Mouse (Mus musculus): ENCODE measurements at regions not wholly inside any gene's neighbourhood (a gene's known extent, or its start where the extent isn't known, plus 50 kb on each side); places are given as distances from the start of the nearest gene placed in this dataset.

DNA sequence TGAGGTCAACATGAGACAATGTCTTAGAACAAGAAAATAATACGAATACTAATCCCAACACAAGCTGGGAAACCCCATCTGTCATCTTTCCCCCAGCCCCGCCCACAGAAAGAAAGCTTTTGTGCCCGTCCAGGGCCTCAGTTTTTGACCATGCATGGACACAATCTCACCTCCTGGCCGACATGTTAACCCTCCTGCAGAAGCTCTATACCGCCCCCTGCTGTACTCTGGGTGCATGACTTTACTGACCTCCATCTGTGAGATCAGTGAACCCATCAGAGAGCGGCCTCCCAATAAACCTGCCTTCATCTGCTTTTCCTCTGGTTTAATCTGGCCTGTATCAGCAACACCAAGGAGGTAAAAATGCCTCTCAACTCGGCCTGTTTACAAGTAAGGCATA lies 109.6 kb upstream of the Tbc1d5 start:
- DNase-seq (ENCODE audit: low spot score) (no peak), ATAC-seq (ENCODE audit: insufficient read depth, low FRiP score, low TSS enrichment) (no peak)
- Histone ChIP-seq H3K9ac (ENCODE audit: low read length) (no peak overlapping the region), H3K36me3 (ENCODE audit: control insufficient read depth, insufficient read depth, low read length) (no peaks in the 10 kb centered on the region), H3K4me1 (ENCODE audit: control insufficient read depth, insufficient read depth, low read length) (no peaks in the 10 kb centered on the region), H3K27me3 (ENCODE audit: control insufficient read depth, insufficient read depth, low read length) (no peaks in the 10 kb centered on the region), H3K27ac (ENCODE audit: low read depth, low read length) (no peak overlapping the region), H3K9me3 (ENCODE audit: control insufficient read depth, low read length) (no peaks in the 10 kb centered on the region), H3K4me2 (ENCODE audit: low read depth) (no peak overlapping the region), H3K4me3 (ENCODE audit: low read depth, low read length) (no peak overlapping the region)
- WGBS: 78% methylated on average over 7 of the region's 7 CpGs

GRCm38 (mm10) chr17:51287878-51288277 lies 108.7 kb upstream of the Tbc1d5 start:
- H3K36me3 ChIP-seq (ENCODE audit: control insufficient read depth, insufficient read depth, low read length): no peaks in the 10 kb centered on the region
- no peaks in the 10 kb centered on the region for H3K27me3 ChIP-seq (ENCODE audit: control insufficient read depth, insufficient read depth, low read length)
- DNase-seq (ENCODE audit: low spot score): no peak
- H3K27ac ChIP-seq (ENCODE audit: low read depth, low read length): no peak overlapping the region
- WGBS: 88% methylated on average over 8 of the region's 8 CpGs
- no peaks in the 10 kb centered on the region for H3K9me3 ChIP-seq (ENCODE audit: control insufficient read depth, low read length)
- no peak overlapping the region for H3K4me2 ChIP-seq (ENCODE audit: low read depth)
- ATAC-seq (ENCODE audit: insufficient read depth, low FRiP score, low TSS enrichment): no peak
- no peak overlapping the region for H3K4me3 ChIP-seq (ENCODE audit: low read depth, low read length)
- no peak overlapping the region for H3K9ac ChIP-seq (ENCODE audit: low read length)
- no peaks in the 10 kb centered on the region for H3K4me1 ChIP-seq (ENCODE audit: control insufficient read depth, insufficient read depth, low read length)

DNA sequence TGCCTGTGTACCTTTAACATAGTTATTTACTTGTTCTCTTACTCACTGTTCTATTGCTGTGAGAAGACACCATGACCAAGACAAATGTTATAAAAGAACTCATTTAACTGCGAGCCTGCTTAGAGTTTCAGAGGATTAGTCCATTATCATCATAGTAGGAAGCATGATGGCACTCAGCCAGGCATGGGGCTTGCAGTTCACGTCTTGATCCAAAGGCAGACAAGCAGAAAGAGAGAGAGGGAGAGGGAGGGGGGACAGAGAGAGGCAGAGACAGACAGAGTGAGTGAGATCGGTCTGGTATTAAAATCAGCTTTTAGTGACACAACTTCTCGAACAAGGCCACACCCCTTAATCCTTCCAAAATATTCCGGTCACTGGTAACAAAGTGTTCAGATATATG lies 106.2 kb upstream of the Tbc1d5 start:
- no peaks in the 10 kb centered on the region for H3K4me1 ChIP-seq (ENCODE audit: control insufficient read depth, insufficient read depth, low read length)
- DNase-seq (ENCODE audit: low spot score) (no peak), ATAC-seq (ENCODE audit: insufficient read depth, low FRiP score, low TSS enrichment) (no peak)

GRCm38 (mm10) chr17:51278771-51279170 lies 99.6 kb upstream of the Tbc1d5 start:
- Histone ChIP-seq H3K27me3 (ENCODE audit: control insufficient read depth, insufficient read depth, low read length) (no peaks in the 10 kb centered on the region), H3K4me3 (ENCODE audit: low read depth, low read length) (no peak overlapping the region), H3K4me2 (ENCODE audit: low read depth) (no peak overlapping the region), H3K27ac (ENCODE audit: low read depth, low read length) (no peak overlapping the region), H3K9me3 (ENCODE audit: control insufficient read depth, low read length) (no peaks in the 10 kb centered on the region), H3K36me3 (ENCODE audit: control insufficient read depth, insufficient read depth, low read length) (no peaks in the 10 kb centered on the region), H3K9ac (ENCODE audit: low read length) (no peak overlapping the region), H3K4me1 (ENCODE audit: control insufficient read depth, insufficient read depth, low read length) (no peaks in the 10 kb centered on the region)
- 82% methylated on average over 7 of the region's 7 CpGs for WGBS
- DNase-seq (ENCODE audit: low spot score) (no peak), ATAC-seq (ENCODE audit: insufficient read depth, low FRiP score, low TSS enrichment) (no peak)

More for the DNA sequence above, 106.2 kb upstream of the Tbc1d5 start:
- 85% methylated on average over 5 of the region's 5 CpGs for WGBS
- no peak overlapping the region for H3K4me3 ChIP-seq (ENCODE audit: low read depth, low read length)
- no peak overlapping the region for H3K27ac ChIP-seq (ENCODE audit: low read depth, low read length)
- no peaks in the 10 kb centered on the region for H3K36me3 ChIP-seq (ENCODE audit: control insufficient read depth, insufficient read depth, low read length)
- H3K27me3 ChIP-seq (ENCODE audit: control insufficient read depth, insufficient read depth, low read length): no peaks in the 10 kb centered on the region
- no peak overlapping the region for H3K4me2 ChIP-seq (ENCODE audit: low read depth)
- H3K9ac ChIP-seq (ENCODE audit: low read length): no peak overlapping the region
- H3K9me3 ChIP-seq (ENCODE audit: control insufficient read depth, low read length): no peaks in the 10 kb centered on the region

DNA sequence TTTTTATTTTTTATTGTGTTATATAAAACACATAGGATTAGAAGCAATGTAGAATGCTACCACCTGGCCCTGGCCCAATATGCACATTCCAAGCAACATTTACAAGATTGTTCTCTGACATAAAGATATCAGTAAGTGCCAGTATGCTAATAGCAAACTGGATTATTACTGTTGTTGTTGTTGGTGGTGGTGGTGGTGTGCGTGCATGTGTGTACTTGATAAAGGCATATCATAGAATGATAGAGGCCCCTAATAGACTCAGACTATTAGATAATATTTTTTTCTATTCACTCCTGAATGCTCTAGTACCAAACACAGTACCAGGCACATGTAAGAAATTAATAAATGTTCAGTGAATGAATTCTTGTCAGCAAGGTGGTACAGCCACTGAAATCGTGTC lies 98.9 kb upstream of the Tbc1d5 start:
- Histone ChIP-seq H3K36me3 (ENCODE audit: control insufficient read depth, insufficient read depth, low read length) (no peaks in the 10 kb centered on the region), H3K4me2 (ENCODE audit: low read depth) (no peak overlapping the region), H3K9me3 (ENCODE audit: control insufficient read depth, low read length) (no peaks in the 10 kb centered on the region), H3K9ac (ENCODE audit: low read length) (no peak overlapping the region), H3K27me3 (ENCODE audit: control insufficient read depth, insufficient read depth, low read length) (no peaks in the 10 kb centered on the region), H3K4me3 (ENCODE audit: low read depth, low read length) (no peak overlapping the region), H3K4me1 (ENCODE audit: control insufficient read depth, insufficient read depth, low read length) (no peaks in the 10 kb centered on the region), H3K27ac (ENCODE audit: low read depth, low read length) (no peak overlapping the region)
- ATAC-seq (ENCODE audit: insufficient read depth, low FRiP score, low TSS enrichment) (no peak), DNase-seq (ENCODE audit: low spot score) (no peak)
- 79% methylated on average over 2 of the region's 2 CpGs for WGBS

- H3K27me3 ChIP-seq (ENCODE audit: control insufficient read depth, insufficient read depth, low read length): no peaks in the 10 kb centered on the region
- DNase-seq (ENCODE audit: low spot score): no peak
- H3K27ac ChIP-seq (ENCODE audit: low read depth, low read length): no peak overlapping the region
- no peaks in the 10 kb centered on the region for H3K36me3 ChIP-seq (ENCODE audit: control insufficient read depth, insufficient read depth, low read length)
- H3K4me2 ChIP-seq (ENCODE audit: low read depth): no peak overlapping the region
- ATAC-seq (ENCODE audit: insufficient read depth, low FRiP score, low TSS enrichment): no peak
- H3K4me1 ChIP-seq (ENCODE audit: control insufficient read depth, insufficient read depth, low read length): no peaks in the 10 kb centered on the region
- no peak overlapping the region for H3K4me3 ChIP-seq (ENCODE audit: low read depth, low read length)
- no peaks in the 10 kb centered on the region for H3K9me3 ChIP-seq (ENCODE audit: control insufficient read depth, low read length)
- no peak overlapping the region for H3K9ac ChIP-seq (ENCODE audit: low read length)
Observed at GRCm38 (mm10) chr17:51277161-51277560, 98.0 kb upstream of the Tbc1d5 start.

- Histone ChIP-seq H3K4me1 (ENCODE audit: control insufficient read depth, insufficient read depth, low read length) (no peaks in the 10 kb centered on the region), H3K4me3 (ENCODE audit: low read depth, low read length) (no peak overlapping the region), H3K9me3 (ENCODE audit: control insufficient read depth, low read length) (no peaks in the 10 kb centered on the region), H3K36me3 (ENCODE audit: control insufficient read depth, insufficient read depth, low read length) (no peaks in the 10 kb centered on the region), H3K27ac (ENCODE audit: low read depth, low read length) (no peak overlapping the region), H3K27me3 (ENCODE audit: control insufficient read depth, insufficient read depth, low read length) (no peaks in the 10 kb centered on the region), H3K9ac (ENCODE audit: low read length) (no peak overlapping the region), H3K4me2 (ENCODE audit: low read depth) (no peak overlapping the region)
- no peak for DNase-seq (ENCODE audit: low spot score)
- 77% methylated on average over 1 of the region's 1 CpGs for WGBS
- no peak for ATAC-seq (ENCODE audit: insufficient read depth, low FRiP score, low TSS enrichment)
Observed at GRCm38 (mm10) chr17:51272025-51272424, 92.9 kb upstream of the Tbc1d5 start.

DNA sequence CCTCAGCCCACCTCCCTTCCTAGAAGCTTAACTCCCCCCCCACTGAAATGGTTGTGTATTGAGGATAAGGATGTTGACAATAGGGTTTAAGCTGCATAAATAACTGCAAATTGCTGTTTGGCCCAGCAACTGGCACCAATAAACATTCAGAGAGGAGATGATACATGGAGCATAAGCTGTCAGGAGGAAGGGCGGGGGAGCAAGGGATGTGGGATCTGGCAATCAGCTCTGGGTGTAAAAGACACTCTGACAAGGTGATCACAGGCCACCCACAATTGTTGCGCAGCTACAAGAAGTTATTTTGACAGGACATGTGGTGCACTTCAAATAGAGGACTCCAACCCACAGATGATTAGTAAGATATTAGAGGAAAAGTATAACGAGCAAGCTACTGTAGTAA lies 83.8 kb upstream of the Tbc1d5 start:
- no peak overlapping the region for H3K9ac ChIP-seq (ENCODE audit: low read length)
- no peaks in the 10 kb centered on the region for H3K36me3 ChIP-seq (ENCODE audit: control insufficient read depth, insufficient read depth, low read length)
- H3K27ac ChIP-seq (ENCODE audit: low read depth, low read length): no peak overlapping the region
- 79% methylated on average over 3 of the region's 3 CpGs for WGBS
- H3K4me1 ChIP-seq (ENCODE audit: control insufficient read depth, insufficient read depth, low read length): no peaks in the 10 kb centered on the region
- H3K4me2 ChIP-seq (ENCODE audit: low read depth): no peak overlapping the region
- H3K4me3 ChIP-seq (ENCODE audit: low read depth, low read length): no peak overlapping the region
- H3K27me3 ChIP-seq (ENCODE audit: control insufficient read depth, insufficient read depth, low read length): no peaks in the 10 kb centered on the region
- no peaks in the 10 kb centered on the region for H3K9me3 ChIP-seq (ENCODE audit: control insufficient read depth, low read length)
- no peak for ATAC-seq (ENCODE audit: insufficient read depth, low FRiP score, low TSS enrichment)
- no peak for DNase-seq (ENCODE audit: low spot score)

GRCm38 (mm10) chr17:51262404-51262803 lies 83.3 kb upstream of the Tbc1d5 start:
- Histone ChIP-seq H3K9me3 (ENCODE audit: control insufficient read depth, low read length) (no peaks in the 10 kb centered on the region), H3K9ac (ENCODE audit: low read length) (no peak overlapping the region), H3K4me3 (ENCODE audit: low read depth, low read length) (no peak overlapping the region), H3K36me3 (ENCODE audit: control insufficient read depth, insufficient read depth, low read length) (no peaks in the 10 kb centered on the region), H3K4me2 (ENCODE audit: low read depth) (no peak overlapping the region), H3K4me1 (ENCODE audit: control insufficient read depth, insufficient read depth, low read length) (no peaks in the 10 kb centered on the region), H3K27me3 (ENCODE audit: control insufficient read depth, insufficient read depth, low read length) (no peaks in the 10 kb centered on the region), H3K27ac (ENCODE audit: low read depth, low read length) (no peak overlapping the region)
- DNase-seq (ENCODE audit: low spot score) (no peak), ATAC-seq (ENCODE audit: insufficient read depth, low FRiP score, low TSS enrichment) (no peak)
